Mouse (Mus musculus) CH12.LX (cell line): Measurements from ENCODE around the gene Eme2. TPM values are rescaled to one million over a fixed set of nuclear protein-coding genes. Genes with fewer than 3 reads are reported as not detected.

ENCODE experiments used
- DNase-seq: peaks from one replicate; pipeline ENCODE4 v3.0.0-alpha.2; 2013; ENCODE audit errors: extremely low read depth
- H3K27ac ChIP-seq: 2 replicates; pipeline ENCODE4 v1.5.1; 2012; ENCODE audit warnings: low read depth, mild to moderate bottlenecking, control low read depth, moderate library complexity; ENCODE audit not compliant: insufficient read depth
- H3K27me3 ChIP-seq: replicated peaks from 2 replicates; pipeline ENCODE3; 2012; ENCODE audit warnings: inconsistent platforms
- H3K36me3 ChIP-seq, 2 experiments: replicated peaks in 1 of 2; 2 replicates each; pipeline versions ENCODE3 to v1.6.1; 2012; ENCODE audit warnings: inconsistent platforms in 1 of 2, low read length in 1 of 2, mild to moderate bottlenecking in 1 of 2, mixed read lengths in 1 of 2, moderate library complexity in 1 of 2; ENCODE audit not compliant: control insufficient read depth in 1 of 2, insufficient read depth in 1 of 2
- H3K4me1 ChIP-seq, 2 experiments: 2 replicates each; pipeline ENCODE4 v1.6.1; 2012; ENCODE audit warnings: inconsistent platforms in 1 of 2, moderate library complexity in 1 of 2; ENCODE audit not compliant: insufficient read depth in 2 of 2, control insufficient read depth in 1 of 2
- H3K4me2 ChIP-seq: 2 replicates; pipeline ENCODE4 v1.6.1; 2012; ENCODE audit warnings: low read depth, mild to moderate bottlenecking, control low read depth; ENCODE audit not compliant: poor library complexity, insufficient read depth, severe bottlenecking
- H3K4me3 ChIP-seq, 3 experiments: fragments of 150-350 bp in 1 of 3; sonication (generic) in 1 of 3; replicated peaks in 1 of 3; 2 replicates each; pipeline versions ENCODE3 to v1.5.1; 2011 to 2012; ENCODE audit warnings: low read depth in 2 of 3, low read length in 2 of 3, mild to moderate bottlenecking in 2 of 3, moderate library complexity in 2 of 3, control low read depth in 1 of 3, improper control_type of control experiment in 1 of 3, inconsistent platforms in 1 of 3, mixed read lengths in 1 of 3; ENCODE audit not compliant: poor library complexity in 1 of 3
- H3K79me2 ChIP-seq: replicated peaks from 2 replicates; pipeline ENCODE4 v1.6.1; 2012; ENCODE audit warnings: mild to moderate bottlenecking, moderate library complexity; ENCODE audit not compliant: control insufficient read depth, poor library complexity, insufficient read depth, severe bottlenecking; ENCODE audit errors: extremely low read depth
- H3K9ac ChIP-seq: 2 replicates; pipeline ENCODE4 v1.6.1; 2012; ENCODE audit warnings: low read depth, mild to moderate bottlenecking, control low read depth, moderate library complexity; ENCODE audit not compliant: insufficient read depth
- H3K9me3 ChIP-seq: replicated peaks from 2 replicates; pipeline ENCODE3; 2012; ENCODE audit warnings: low read length, inconsistent platforms, mixed read lengths
- BHLHE40 ChIP-seq: IDR thresholded peaks from 2 replicates; pipeline ENCODE4 v1.6.1; 2011; ENCODE audit warnings: mild to moderate bottlenecking, low read depth, low read length, improper control_type of control experiment
- ELF1 ChIP-seq: IDR thresholded peaks from 2 replicates; pipeline ENCODE4 v1.6.1; 2014; ENCODE audit warnings: low read depth, mild to moderate bottlenecking, inconsistent platforms, low read length, improper control_type of control experiment
- EP300 ChIP-seq: IDR thresholded peaks from 2 replicates; pipeline ENCODE4 v1.6.1; 2011; ENCODE audit warnings: low read length, improper control_type of control experiment
- HCFC1 ChIP-seq: IDR thresholded peaks from 2 replicates; pipeline ENCODE4 v1.6.1; 2012; ENCODE audit warnings: low read depth, mild to moderate bottlenecking, inconsistent platforms, low read length, improper control_type of control experiment
- JUN ChIP-seq: IDR thresholded peaks from 2 replicates; pipeline ENCODE4 v1.6.1; 2011; ENCODE audit warnings: low read depth, mild to moderate bottlenecking, low read length, improper control_type of control experiment, moderate library complexity; ENCODE audit not compliant: insufficient read depth
- JUND ChIP-seq: conservative IDR thresholded peaks from 2 replicates; pipeline ENCODE4 v1.6.1; 2011; ENCODE audit warnings: low read depth, low read length, improper control_type of control experiment
- KAT2A ChIP-seq: IDR thresholded peaks from 2 replicates; pipeline ENCODE4 v1.6.1; 2012; ENCODE audit warnings: low read length, improper control_type of control experiment, inconsistent platforms; ENCODE audit not compliant: insufficient replicate concordance
- MAFK ChIP-seq: IDR thresholded peaks from 2 replicates; pipeline ENCODE4 v1.6.1; 2011; ENCODE audit warnings: low read length, improper control_type of control experiment; ENCODE audit not compliant: insufficient replicate concordance
- MAX ChIP-seq: IDR thresholded peaks from 2 replicates; pipeline ENCODE4 v1.6.1; 2011; ENCODE audit warnings: low read length, improper control_type of control experiment
- MXI1 ChIP-seq: IDR thresholded peaks from 2 replicates; pipeline ENCODE4 v1.6.1; 2011; ENCODE audit warnings: mild to moderate bottlenecking, low read depth, low read length, improper control_type of control experiment
- MYC ChIP-seq: IDR thresholded peaks from 2 replicates; pipeline ENCODE4 v1.6.1; 2011; ENCODE audit warnings: low read depth, mild to moderate bottlenecking, improper control_type of control experiment, low read length
- NELFE ChIP-seq: IDR thresholded peaks from 2 replicates; pipeline ENCODE4 v1.6.1; 2011; ENCODE audit warnings: low read depth, low read length, improper control_type of control experiment
- NRF1 ChIP-seq: IDR thresholded peaks from 2 replicates; pipeline ENCODE4 v1.6.1; 2014; ENCODE audit warnings: low read depth, mild to moderate bottlenecking, inconsistent platforms, low read length, improper control_type of control experiment, moderate library complexity
- POLR2A ChIP-seq: IDR thresholded peaks from 2 replicates; pipeline ENCODE4 v1.6.1; 2011; ENCODE audit warnings: low read depth, mild to moderate bottlenecking, improper control_type of control experiment, low read length
- RAD21 ChIP-seq: IDR thresholded peaks from 2 replicates; pipeline ENCODE4 v1.6.1; 2011; ENCODE audit warnings: low read depth, mild to moderate bottlenecking, low read length, improper control_type of control experiment, moderate library complexity
- RCOR1 ChIP-seq: conservative IDR thresholded peaks from 2 replicates; pipeline ENCODE4 v1.6.1; 2012; ENCODE audit warnings: low read depth, mild to moderate bottlenecking, inconsistent platforms, low read length, improper control_type of control experiment
- SIN3A ChIP-seq: IDR thresholded peaks from 2 replicates; pipeline ENCODE4 v1.6.1; 2012; ENCODE audit warnings: low read length, improper control_type of control experiment, inconsistent platforms
- TBP ChIP-seq: conservative IDR thresholded peaks from 2 replicates; pipeline ENCODE4 v1.6.1; 2011; ENCODE audit warnings: low read depth, low read length, improper control_type of control experiment
- TCF12 ChIP-seq: IDR thresholded peaks from 2 replicates; pipeline ENCODE4 v1.6.1; 2014; ENCODE audit warnings: low read depth, mild to moderate bottlenecking, inconsistent platforms, low read length, improper control_type of control experiment
- ZC3H11A ChIP-seq: IDR thresholded peaks from 2 replicates; pipeline ENCODE4 v1.6.1; 2012; ENCODE audit warnings: low read depth, mild to moderate bottlenecking, inconsistent platforms, low read length, improper control_type of control experiment
- ZKSCAN1 ChIP-seq: IDR thresholded peaks from 2 replicates; pipeline ENCODE4 v1.6.1; 2012; ENCODE audit warnings: low read depth, inconsistent platforms, low read length, improper control_type of control experiment, borderline replicate concordance
- dilution Hi-C: fragments of 300-500 bp; cut with MboI; formaldehyde crosslinking; loops from 2 replicates; pipeline ENCODE4 v1.14.3; 2020; ENCODE audit warnings: low sequenced_read_pairs; ENCODE audit not compliant: extremely low pct_unique_long_range_greater_than_20kb, extremely low pct_ligation_motif_present
- in situ Hi-C: fragments of 300-500 bp; cut with MboI; formaldehyde crosslinking; loops from 3 replicates; pipeline ENCODE4 v1.14.3; 2019; ENCODE audit warnings: low sequenced_read_pairs, low pct_ligation_motif_present, low pct_unique_long_range_greater_than_20kb, mixed read lengths
- polyA plus RNA-seq: library from polyadenylated mRNA; unstranded; fragments of >175 nt; gene quantifications from 2 replicates; pipeline ENCODE4 v1.2.1, GENCODE M21; 2012; ENCODE audit warnings: low read depth; ENCODE audit not compliant: insufficient read length
- total RNA-seq, 2 experiments: library from RNA; depleted of rRNA; stranded (reverse); fragments of 300-350 nt in 1 of 2; fragments of >200 nt in 1 of 2; gene quantifications; 2 replicates each; pipeline ENCODE4 v1.2.3; 2012 to 2014

Gene Eme2
- total and polyA plus RNA-seq, 3 experiments: 12.7 to 19.7 (median 16.9) TPM

- Histone ChIP-seq H3K4me2 (no peak overlapping the region), H3K4me1 (peaks cover 16 to 47% of the 10 kb centered on the region in 2 experiments), H3K36me3 (peaks cover 32 to 62% of the 10 kb centered on the region in 2 experiments), H3K27ac (no peak overlapping the region), H3K4me3 (no peak overlapping the region), H3K9ac (no peak overlapping the region), H3K9me3 (no peaks in the 10 kb centered on the region), H3K79me2 (no peaks in the 10 kb centered on the region; the same call in 1 of the 2 replicates), H3K27me3 (no peaks in the 10 kb centered on the region)
- dilution Hi-C loops (no loop called here), in situ Hi-C loops (no loop called here)
- DNase-seq: no peak
- no peak for TF ChIP-seq TCF12
- no peak for TF ChIP-seq NELFE
- no peak for TF ChIP-seq BHLHE40
- no peak for TF ChIP-seq MYC
- TF ChIP-seq NRF1: no peak
- no peak for TF ChIP-seq RAD21
- no peak for TF ChIP-seq MAFK
- no peak for TF ChIP-seq JUND
- TF ChIP-seq MAX: no peak
- TF ChIP-seq KAT2A: no peak
- no peak for TF ChIP-seq EP300
- no peak for TF ChIP-seq TBP
- no peak for TF ChIP-seq ELF1
- no peak for TF ChIP-seq MXI1
- no peak for TF ChIP-seq RCOR1
- TF ChIP-seq HCFC1: no peak
- no peak for TF ChIP-seq POLR2A
- TF ChIP-seq ZKSCAN1: no peak
- TF ChIP-seq SIN3A: no peak
Observed at GRCm38 (mm10) chr17:24858967-24859366, 35.9 kb downstream of the Eme2 start.

- no peak overlapping the region for H3K27ac ChIP-seq
- dilution Hi-C loops: no loop called here
- no peak overlapping the region for H3K4me2 ChIP-seq
Observed at GRCm38 (mm10) chr17:24857831-24858470, 36.9 kb downstream of the Eme2 start.

More at GRCm38 (mm10) chr17:24857831-24858470, 36.9 kb downstream of the Eme2 start:
- Histone ChIP-seq H3K36me3 (peaks cover 38 to 60% of the 10 kb centered on the region in 2 experiments), H3K27me3 (no peaks in the 10 kb centered on the region), H3K4me3 (no peak overlapping the region), H3K79me2 (no peaks in the 10 kb centered on the region; the same call in 1 of the 2 replicates)
- DNase-seq: no peak
- TF ChIP-seq KAT2A (no peak), EP300 (no peak), ZC3H11A (no peak), MAX (no peak), POLR2A (no peak), JUN (no peak), NRF1 (no peak), HCFC1 (no peak), ELF1 (no peak)
- TF ChIP-seq, all 38 proteins: peak for 0
- Histone ChIP-seq H3K4me1 (peaks cover 16 to 47% of the 10 kb centered on the region in 2 experiments), H3K9ac (no peak overlapping the region), H3K9me3 (no peaks in the 10 kb centered on the region)
- in situ Hi-C loops: no loop called here
